Mouse (Mus musculus) lung, adult 2 months (tissue): ENCODE data around the gene Wdcp.

ENCODE experiments used
- CTCF ChIP-seq: fragments of 200-500 bp; IDR thresholded peaks from 2 replicates; pipeline ENCODE4 v1.5.1; 2011; ENCODE audit warnings: mild to moderate bottlenecking, low read length, control low read depth; ENCODE audit not compliant: insufficient read depth
- POLR2A ChIP-seq: fragments of 200-500 bp; IDR thresholded peaks from 2 replicates; pipeline ENCODE4 v1.6.1; 2011; ENCODE audit warnings: low read depth, mild to moderate bottlenecking, control low read depth, low read length, borderline replicate concordance; ENCODE audit errors: extremely low read depth

DNA sequence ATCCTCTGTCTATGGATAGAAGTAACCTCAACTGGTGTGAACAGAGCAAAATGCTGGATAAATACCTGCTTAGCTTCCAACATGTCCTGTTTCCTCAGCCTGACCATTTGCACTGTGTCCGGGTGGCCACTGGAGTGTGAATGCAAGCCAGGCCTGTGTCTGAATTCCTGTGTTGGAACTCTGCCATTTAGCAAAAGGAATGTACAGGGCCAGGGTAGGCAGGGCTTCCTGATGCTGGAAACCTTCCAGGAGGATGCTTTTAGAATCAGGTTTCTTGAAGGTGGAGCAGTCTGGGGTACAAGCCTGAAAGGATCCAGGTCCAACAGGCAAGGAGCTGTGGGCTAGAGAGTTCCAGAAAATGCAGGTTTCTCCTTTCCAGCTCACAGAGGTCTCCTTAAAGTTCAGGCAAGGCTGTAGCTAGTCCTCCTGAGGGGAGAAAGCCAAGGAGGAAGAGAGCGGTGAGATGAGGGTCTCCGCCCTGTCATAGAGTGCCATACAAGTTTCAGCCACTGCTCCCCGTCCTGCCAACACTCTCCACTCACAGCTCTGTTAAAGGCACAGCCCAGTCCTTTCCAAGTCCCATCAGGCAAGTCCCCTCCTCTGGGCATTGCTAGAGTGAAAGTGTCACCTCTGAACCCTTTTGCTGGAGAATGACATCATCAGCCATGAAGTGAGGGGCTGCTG lies 20.7 kb downstream of the Wdcp start:
- TF ChIP-seq POLR2A (no peak), CTCF (no peak)
